Mouse (Mus musculus) E14TG2a.4 (cell line): ENCODE measurements around the gene Rbfox1.

ENCODE experiments used
- CTCF ChIP-seq: conservative IDR thresholded peaks from 2 replicates; pipeline ENCODE4 v1.5.1; 2014; ENCODE audit warnings: low read length
- POU5F1 ChIP-seq: IDR thresholded peaks from 2 replicates; pipeline ENCODE4 v1.6.1; 2014; ENCODE audit warnings: low read length, borderline replicate concordance

DNA sequence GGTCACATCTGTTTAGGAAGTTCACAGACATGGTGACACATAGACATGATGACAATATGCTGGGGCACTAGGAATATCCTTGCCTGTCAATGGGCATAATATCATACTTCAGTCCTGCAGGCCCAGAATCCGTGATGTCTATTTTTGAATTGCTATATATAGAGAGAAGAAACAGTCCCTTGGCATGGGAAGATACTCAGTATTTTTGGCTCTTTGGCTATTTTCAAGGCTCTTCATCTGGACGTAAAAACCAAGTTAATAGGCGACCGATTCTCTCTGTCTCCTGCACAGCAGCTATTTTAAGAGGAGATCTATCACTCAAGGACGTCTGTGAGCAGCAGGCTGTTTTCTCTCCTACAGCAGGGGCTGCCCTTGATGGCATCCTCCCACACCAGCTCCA is 415.0 kb downstream of the Rbfox1 start:
- TF ChIP-seq CTCF (no peak), POU5F1 (no peak)
